Mouse (Mus musculus) limb, embryonic 14.5 days (tissue): ENCODE results near the gene Mmgt2. TPM values are rescaled to one million over a fixed set of nuclear protein-coding genes. Genes with fewer than 3 reads are reported as not detected.
A peak's percentile ranks its signal among the peaks of the same experiment; 100 is the strongest.

Experiments
- ATAC-seq: fragments of 200-750 bp; cut with Nextera tagmentation; 2 replicates; pipeline ENCODE4 v1.8.0; 2017; ENCODE audit warnings: low read depth, moderate number of reproducible peaks, moderate TSS enrichment; ENCODE audit not compliant: low FRiP score
- DNase-seq: peaks from one replicate; pipeline ENCODE4 v3.0.0-alpha.2; 2015; ENCODE audit warnings: low spot score
- H3K27ac ChIP-seq: fragments of 300-500 bp; sonication (generic); replicated peaks from 2 replicates; pipeline ENCODE4 v1.5.1; 2014; ENCODE audit warnings: low read depth, mild to moderate bottlenecking, low read length, moderate library complexity, mixed read lengths
- H3K27me3 ChIP-seq: fragments of 300-500 bp; sonication (generic); 2 replicates; pipeline ENCODE4 v1.6.1; 2014; ENCODE audit warnings: low read length, mixed read lengths; ENCODE audit not compliant: control insufficient read depth, insufficient read depth
- H3K36me3 ChIP-seq: fragments of 300-500 bp; sonication (generic); 2 replicates; pipeline ENCODE4 v1.6.1; 2014; ENCODE audit warnings: mild to moderate bottlenecking, low read length, moderate library complexity, mixed read lengths; ENCODE audit not compliant: control insufficient read depth, insufficient read depth
- H3K4me1 ChIP-seq: fragments of 300-500 bp; sonication (generic); 2 replicates; pipeline ENCODE4 v1.6.1; 2014; ENCODE audit warnings: antibody characterized with exemption, low read length, mixed read lengths; ENCODE audit not compliant: control insufficient read depth, insufficient read depth
- H3K4me2 ChIP-seq: fragments of 300-500 bp; sonication (generic); replicated peaks from 2 replicates; pipeline ENCODE4 v1.6.1; 2014; ENCODE audit warnings: low read depth, mild to moderate bottlenecking, low read length, moderate library complexity; ENCODE audit not compliant: severe bottlenecking
- H3K4me3 ChIP-seq: fragments of 300-500 bp; sonication (generic); replicated peaks from 2 replicates; pipeline ENCODE4 v1.5.1; 2014; ENCODE audit warnings: low read length
- H3K9ac ChIP-seq: fragments of 300-500 bp; sonication (generic); 2 replicates; pipeline ENCODE4 v1.6.1; 2014; ENCODE audit warnings: mild to moderate bottlenecking, low read depth, low read length, moderate library complexity; ENCODE audit not compliant: severe bottlenecking
- H3K9me3 ChIP-seq: fragments of 300-500 bp; sonication (generic); 2 replicates; pipeline ENCODE4 v1.6.1; 2016; ENCODE audit warnings: low read length; ENCODE audit not compliant: control insufficient read depth
- POLR2A ChIP-seq: fragments of 200-500 bp; IDR thresholded peaks from 2 replicates; pipeline ENCODE4 v1.8.0; 2012; ENCODE audit warnings: inconsistent platforms, mild to moderate bottlenecking, moderate library complexity, borderline replicate concordance; ENCODE audit not compliant: insufficient read depth, insufficient read length; ENCODE audit errors: extremely low read depth
- WGBS: fragments of 180-500 bp; shearing (Covaris S2); extraction: QIAGEN DNeasy Blood & Tissue Kit; methylation state at CpG from one replicate; pipeline ENCODE4 v1.1.7; 2014; 5-methylcytosine and 5-hydroxymethylcytosine counted together
- polyA plus RNA-seq, 2 experiments: library from polyadenylated mRNA; depleted of rRNA in 1 of 2; stranded (reverse) in 1 of 2; unstranded in 1 of 2; fragments of >200 nt; fragmentation: Nextera tagmentation in 1 of 2; extraction: Ambion mirVana in 1 of 2; gene quantifications; 2 replicates each; pipeline versions ENCODE4 v1.2.1 to v1.2.3; 2012 to 2014

Mmgt2 gene
- 69.7 and 87.4 TPM in 2 replicates for polyA plus RNA-seq (2012; rRNA removed)
- polyA plus RNA-seq (2014; fragmentation: Nextera tagmentation; extraction: Ambion mirVana): 56.9 and 66.1 TPM in 2 replicates

- peak; percentile 91 for DNase-seq
- no peaks in the 10 kb centered on the region for H3K27me3 ChIP-seq
- ATAC-seq: peak; percentile 87
- peaks cover 47% of the 10 kb centered on the region for H3K4me1 ChIP-seq
- H3K9ac ChIP-seq: peak within 1 kb of the TSS; percentile 80
- peak within 1 kb of the TSS; percentile 76 for H3K4me3 ChIP-seq
- H3K36me3 ChIP-seq: no peaks in the 10 kb centered on the region; the same call in 1 of the 2 replicates
- H3K27ac ChIP-seq: peak within 1 kb of the TSS; percentile 85
- TF ChIP-seq POLR2A: peak; percentile 41; the same call in 1 of the 2 replicates
- H3K4me2 ChIP-seq: peak within 1 kb of the TSS; percentile 90
- H3K9me3 ChIP-seq: no peaks in the 10 kb centered on the region
- WGBS: 1% methylated on average over 21 of the region's 53 CpGs
Observed at GRCm38 (mm10) chr11:62648591-62649391, at the start of gene Mmgt2. Mmgt2 (plus strand) TSS chr11:62648664.

DNA sequence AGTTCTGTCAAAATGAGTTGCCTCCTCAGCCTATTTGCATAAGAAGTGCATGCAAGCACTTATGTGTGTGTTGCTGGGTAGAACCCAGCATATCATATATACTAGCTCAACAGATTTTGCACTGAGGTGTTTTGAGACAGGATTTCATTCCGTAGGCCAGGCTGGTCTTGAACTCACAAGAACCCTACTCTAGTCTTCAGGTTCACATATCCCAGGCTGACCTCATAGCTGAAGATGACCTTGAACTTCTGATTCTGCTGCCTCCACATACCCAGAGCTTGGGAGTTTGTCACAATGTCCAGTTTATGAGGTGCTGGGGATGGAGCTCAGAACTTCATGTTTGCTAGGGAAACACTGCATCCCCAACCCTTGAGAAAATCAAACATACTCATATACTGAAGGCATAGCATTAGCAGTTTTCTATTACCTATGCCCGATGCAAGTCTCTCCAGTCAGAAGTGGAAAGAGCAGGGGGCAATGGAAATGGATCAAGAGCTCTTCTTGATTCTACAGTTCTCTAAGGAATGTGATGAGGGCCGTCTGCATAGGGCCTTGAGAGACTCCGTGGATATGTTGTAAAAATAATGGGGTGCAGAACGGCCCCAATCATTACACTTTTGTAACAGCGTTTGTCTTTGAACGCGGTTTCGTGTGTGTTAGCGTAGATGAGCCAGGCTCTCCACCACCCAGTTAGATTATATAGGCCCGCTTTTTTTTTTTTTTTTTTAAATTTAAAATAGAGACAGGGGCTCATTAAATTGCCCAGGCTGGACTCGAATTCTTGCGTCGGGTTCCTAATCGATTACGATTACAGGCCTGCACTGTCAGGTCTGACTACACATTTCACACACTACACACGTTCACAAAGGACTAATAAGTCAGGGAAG lies 46.5 kb upstream of the Mmgt2 start:
- Histone ChIP-seq H3K9ac (peak overlapping the region; percentile 96), H3K9me3 (no peaks in the 10 kb centered on the region), H3K36me3 (peaks cover 38% of the 10 kb centered on the region), H3K4me1 (peaks cover 19% of the 10 kb centered on the region), H3K4me2 (peak overlapping the region; percentile 59), H3K27ac (peak overlapping the region; percentile 89), H3K27me3 (no peaks in the 10 kb centered on the region), H3K4me3 (peak overlapping the region; percentile 74)
- ATAC-seq: peak; percentile 7; the same call in 1 of the 2 replicates
- no peak; the same call in 1 of the 2 replicates for TF ChIP-seq POLR2A
- 9% methylated on average over 17 of the region's 17 CpGs for WGBS
- DNase-seq: no peak

- ATAC-seq: peak; percentile 93
- Histone ChIP-seq H3K36me3 (peaks cover 46% of the 10 kb centered on the region), H3K4me2 (peak overlapping the region; percentile 59), H3K4me3 (peak overlapping the region; percentile 74), H3K27ac (peak overlapping the region; percentile 89), H3K9me3 (no peaks in the 10 kb centered on the region), H3K4me1 (peaks cover 19% of the 10 kb centered on the region), H3K27me3 (no peaks in the 10 kb centered on the region), H3K9ac (peak overlapping the region; percentile 96)
- DNase-seq: peak; percentile 98
- under 1% methylated on average over 58 of the region's 58 CpGs for WGBS
- TF ChIP-seq POLR2A: peak; percentile 99
Observed at GRCm38 (mm10) chr11:62602619-62603311, 45.7 kb upstream of the Mmgt2 start.

GRCm38 (mm10) chr11:62603312-62604056 lies 45.0 kb upstream of the Mmgt2 start:
- Histone ChIP-seq H3K27ac (peak overlapping the region; percentile 89), H3K27me3 (no peaks in the 10 kb centered on the region), H3K4me3 (peak overlapping the region; percentile 74), H3K4me1 (peaks cover 19% of the 10 kb centered on the region), H3K9me3 (no peaks in the 10 kb centered on the region), H3K4me2 (peak overlapping the region; percentile 58), H3K36me3 (peaks cover 52% of the 10 kb centered on the region), H3K9ac (peak overlapping the region; percentile 96)
- ATAC-seq (no peak), DNase-seq (peak; percentile 63)
- WGBS: under 1% methylated on average over 13 of the region's 13 CpGs
- TF ChIP-seq POLR2A: no peak
